Mouse (Mus musculus): ENCODE results near the gene Fam234a. TPM values are rescaled to one million over a fixed set of nuclear protein-coding genes. Genes with fewer than 3 reads are reported as not detected.

Fam234a gene
- total and polyA plus RNA-seq, 3 experiments: 3.6 to 13.3 (median 8.3) TPM

DNA sequence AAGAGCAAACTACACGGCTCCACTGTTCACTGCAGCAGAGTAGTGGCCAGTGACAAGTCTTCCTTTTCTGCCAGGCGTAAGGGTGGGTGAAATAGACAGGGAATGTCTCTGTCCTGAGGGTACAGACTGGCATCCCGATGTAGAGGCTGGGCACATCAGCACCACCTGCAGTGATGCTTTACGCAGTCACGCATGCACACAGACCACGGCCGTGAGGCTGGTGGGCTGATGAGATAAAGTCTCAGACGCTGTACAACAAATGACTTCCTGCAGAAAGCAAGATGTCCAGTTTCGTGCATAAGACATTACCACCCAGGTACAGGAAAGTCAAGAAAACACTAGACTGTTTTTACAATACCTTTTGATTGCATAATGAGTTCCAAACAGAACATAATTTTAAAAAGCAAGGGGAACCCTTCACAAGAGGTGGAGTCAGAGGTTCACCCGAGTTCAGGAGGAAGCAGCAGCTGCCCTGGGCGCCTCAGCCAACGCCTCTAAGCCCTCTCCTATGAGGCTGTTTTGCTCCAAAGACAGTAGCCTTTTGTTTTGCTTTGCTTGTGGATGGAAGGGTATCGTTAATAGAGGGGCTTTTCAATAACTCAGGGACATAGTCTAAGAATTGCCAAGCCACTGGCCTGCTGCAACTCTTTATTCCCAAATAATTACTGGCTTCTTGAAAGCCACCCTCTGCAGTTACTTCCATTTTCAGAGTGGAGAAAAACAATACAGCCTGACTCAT lies 8.8 kb downstream of the Fam234a start:
- H3K27me3 ChIP-seq (replicated peaks): no peaks in the 10 kb centered on the region
- H3K36me3 ChIP-seq (replicated peaks in 1 of 2; ENCODE audit: control insufficient read depth in 1 of 2, insufficient read depth in 1 of 2, low read length in 1 of 2): peaks cover 0 to 2% of the 10 kb centered on the region in 2 experiments
- peaks cover 2% of the 10 kb centered on the region for H3K9me3 ChIP-seq (replicated peaks; ENCODE audit: low read length)
- in situ Hi-C loops (cut with MboI; ENCODE audit: low pct_ligation_motif_present, low pct_unique_long_range_greater_than_20kb, low sequenced_read_pairs): no loop called here
- H3K4me2 ChIP-seq (ENCODE audit: insufficient read depth, low read depth, poor library complexity, severe bottlenecking): no peak overlapping the region
- H3K79me2 ChIP-seq (replicated peaks; ENCODE audit: control insufficient read depth, extremely low read depth, insufficient read depth, poor library complexity, severe bottlenecking): no peaks in the 10 kb centered on the region
- dilution Hi-C loops (cut with MboI; ENCODE audit: extremely low pct_ligation_motif_present, extremely low pct_unique_long_range_greater_than_20kb, low sequenced_read_pairs): no loop called here
- DNase-seq (ENCODE audit: extremely low read depth): no peak
- H3K4me3 ChIP-seq (replicated peaks in 1 of 3; ENCODE audit: low read depth in 2 of 3, low read length in 2 of 3, poor library complexity in 1 of 3): no peak overlapping the region
- no peak overlapping the region for H3K27ac ChIP-seq (ENCODE audit: insufficient read depth, low read depth)
- H3K4me1 ChIP-seq (ENCODE audit: control insufficient read depth in 1 of 2, insufficient read depth in 2 of 2): peaks cover 0 to 10% of the 10 kb centered on the region in 2 experiments; a peak in 1 of 4 replicates
- no peak overlapping the region for H3K9ac ChIP-seq (ENCODE audit: insufficient read depth, low read depth)
- TF ChIP-seq PAX5 (IDR thresholded peaks at IDR 0.05; ENCODE audit: low read length): no peak
- TF ChIP-seq SIN3A (IDR thresholded peaks at IDR 0.05; ENCODE audit: low read length): no peak
- no peak for TF ChIP-seq TCF12 (IDR thresholded peaks at IDR 0.05; ENCODE audit: low read depth, low read length)
- TF ChIP-seq MAX (IDR thresholded peaks at IDR 0.05; ENCODE audit: low read length): no peak
- no peak for TF ChIP-seq RAD21 (IDR thresholded peaks at IDR 0.05; ENCODE audit: low read depth, low read length)
- no peak for TF ChIP-seq MAZ (IDR thresholded peaks at IDR 0.05; ENCODE audit: low read depth, low read length)
- no peak for TF ChIP-seq ZC3H11A (IDR thresholded peaks at IDR 0.05; ENCODE audit: low read depth, low read length)
- TF ChIP-seq CTCF (conservative IDR thresholded peaks at IDR 0.05 in 1 of 2, IDR thresholded peaks at IDR 0.05 in 1 of 2; ENCODE audit: low read depth in 2 of 2, low read length in 2 of 2): no peak
- no peak for TF ChIP-seq JUN (IDR thresholded peaks at IDR 0.05; ENCODE audit: insufficient read depth, low read depth, low read length)

DNA sequence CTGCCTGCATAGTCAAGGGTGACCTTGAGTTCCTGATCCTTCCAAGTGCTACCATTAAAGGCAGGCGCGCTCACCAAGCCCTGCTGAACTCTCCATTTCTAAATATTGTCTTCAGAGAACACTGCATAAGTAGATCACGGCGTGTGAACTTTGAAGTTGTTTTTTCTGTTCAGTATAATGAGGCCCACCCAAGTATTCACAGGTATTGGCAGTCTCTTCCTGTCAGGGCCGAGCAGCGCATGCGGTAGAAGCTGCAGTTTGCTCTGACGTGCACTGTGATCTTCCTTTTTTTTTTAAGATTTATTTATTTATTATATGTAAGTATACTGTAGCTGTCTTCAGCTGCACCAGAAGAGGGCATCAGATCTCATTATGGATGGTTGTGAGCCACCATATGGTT lies 9.7 kb downstream of the Fam234a start:
- Histone ChIP-seq H3K4me2 (ENCODE audit: insufficient read depth, low read depth, poor library complexity, severe bottlenecking) (no peak overlapping the region), H3K4me3 (replicated peaks in 1 of 3; ENCODE audit: low read depth in 2 of 3, low read length in 2 of 3, poor library complexity in 1 of 3) (no peak overlapping the region), H3K9ac (ENCODE audit: insufficient read depth, low read depth) (no peak overlapping the region), H3K36me3 (replicated peaks in 1 of 2; ENCODE audit: control insufficient read depth in 1 of 2, insufficient read depth in 1 of 2, low read length in 1 of 2) (peaks cover 0 to 6% of the 10 kb centered on the region in 2 experiments), H3K9me3 (replicated peaks; ENCODE audit: low read length) (peaks cover 2% of the 10 kb centered on the region), H3K27ac (ENCODE audit: insufficient read depth, low read depth) (no peak overlapping the region), H3K27me3 (replicated peaks) (no peaks in the 10 kb centered on the region), H3K79me2 (replicated peaks; ENCODE audit: control insufficient read depth, extremely low read depth, insufficient read depth, poor library complexity, severe bottlenecking) (no peaks in the 10 kb centered on the region), H3K4me1 (ENCODE audit: control insufficient read depth in 1 of 2, insufficient read depth in 2 of 2) (peaks cover 0 to 9% of the 10 kb centered on the region in 2 experiments; a peak in 1 of 4 replicates)
- dilution Hi-C loops (cut with MboI; ENCODE audit: extremely low pct_ligation_motif_present, extremely low pct_unique_long_range_greater_than_20kb, low sequenced_read_pairs): no loop called here
- in situ Hi-C loops (cut with MboI; ENCODE audit: low pct_ligation_motif_present, low pct_unique_long_range_greater_than_20kb, low sequenced_read_pairs): no loop called here
- DNase-seq (ENCODE audit: extremely low read depth): no peak
- no peak for TF ChIP-seq ETS1 (conservative IDR thresholded peaks at IDR 0.05; ENCODE audit: low read depth, low read length)
- TF ChIP-seq ZKSCAN1 (IDR thresholded peaks at IDR 0.05; ENCODE audit: borderline replicate concordance, low read depth, low read length): no peak
- no peak for TF ChIP-seq GABPA (IDR thresholded peaks at IDR 0.05; ENCODE audit: insufficient replicate concordance, low read depth, low read length)
- TF ChIP-seq TCF12 (IDR thresholded peaks at IDR 0.05; ENCODE audit: low read depth, low read length): no peak
- no peak for TF ChIP-seq RAD21 (IDR thresholded peaks at IDR 0.05; ENCODE audit: low read depth, low read length)
- TF ChIP-seq MAZ (IDR thresholded peaks at IDR 0.05; ENCODE audit: low read depth, low read length): no peak
- TF ChIP-seq IRF4 (IDR thresholded peaks at IDR 0.05; ENCODE audit: low read depth, low read length): no peak
- no peak for TF ChIP-seq MAX (IDR thresholded peaks at IDR 0.05; ENCODE audit: low read length)
- no peak for TF ChIP-seq ZNF384 (IDR thresholded peaks at IDR 0.05; ENCODE audit: low read depth, low read length)
- TF ChIP-seq CTCF (conservative IDR thresholded peaks at IDR 0.05 in 1 of 2, IDR thresholded peaks at IDR 0.05 in 1 of 2; ENCODE audit: low read depth in 2 of 2, low read length in 2 of 2): no peak
- TF ChIP-seq MYC (IDR thresholded peaks at IDR 0.05; ENCODE audit: low read depth, low read length): no peak

Measured in CH12.LX (cell line).